Mouse (Mus musculus): ENCODE data around the gene Skil. TPM values are rescaled to one million over a fixed set of nuclear protein-coding genes. Genes with fewer than 3 reads are reported as not detected.
A peak's percentile ranks its signal among the peaks of the same experiment; 100 is the strongest.

Skil gene
- polyA plus RNA-seq, 1 experiment from 2014 or later: 34.9 TPM

GRCm38 (mm10) chr3:31088789-31089775 is 5.8 kb upstream of the Skil start:
- Histone ChIP-seq H3K9me3 (no peaks in the 10 kb centered on the region), H3K27me3 (no peaks in the 10 kb centered on the region), H3K9ac (no peak overlapping the region), H3K27ac (no peak overlapping the region), H3K4me3 (no peak overlapping the region), H3K4me2 (replicated peaks) (no peak overlapping the region), H3K4me1 (peaks cover 8% of the 10 kb centered on the region; the same call in 1 of the 2 replicates), H3K36me3 (no peaks in the 10 kb centered on the region)
- no peak for ATAC-seq (ENCODE audit: insufficient number of reproducible peaks, insufficient read depth, low FRiP score, low TSS enrichment)
- 38% methylated on average over 10 of the region's 10 CpGs for WGBS

- no peak overlapping the region for H3K9ac ChIP-seq
- WGBS: 61% methylated on average over 7 of the region's 7 CpGs
- no peak overlapping the region for H3K4me3 ChIP-seq
- H3K36me3 ChIP-seq: no peaks in the 10 kb centered on the region
- no peak for ATAC-seq (ENCODE audit: insufficient number of reproducible peaks, insufficient read depth, low FRiP score, low TSS enrichment)
- H3K4me2 ChIP-seq (replicated peaks): no peak overlapping the region
- no peak overlapping the region for H3K27ac ChIP-seq
- H3K9me3 ChIP-seq: no peaks in the 10 kb centered on the region
- no peaks in the 10 kb centered on the region for H3K27me3 ChIP-seq
- peaks cover 8% of the 10 kb centered on the region; the same call in 1 of the 2 replicates for H3K4me1 ChIP-seq
Observed at GRCm38 (mm10) chr3:31089956-31090355, 4.9 kb upstream of the Skil start.

- Histone ChIP-seq H3K4me3 (peak overlapping the region; percentile 99), H3K4me1 (peaks cover 17% of the 10 kb centered on the region; the same call in 1 of the 2 replicates), H3K27ac (peak overlapping the region; percentile 99), H3K9me3 (no peaks in the 10 kb centered on the region), H3K4me2 (replicated peaks) (peak overlapping the region; percentile 74), H3K9ac (no peak overlapping the region), H3K36me3 (0 out of 2 replicates have a peak, but pooled peaks cover 4% of the 10 kb centered on the region), H3K27me3 (no peaks in the 10 kb centered on the region)
- ATAC-seq (ENCODE audit: insufficient number of reproducible peaks, insufficient read depth, low FRiP score, low TSS enrichment): no peak
- WGBS: 4% methylated on average over 13 of the region's 13 CpGs
Observed at GRCm38 (mm10) chr3:31093196-31093595, 1.7 kb upstream of the Skil start.

- Histone ChIP-seq H3K27ac (peak overlapping the region; percentile 99), H3K9me3 (no peaks in the 10 kb centered on the region), H3K27me3 (no peaks in the 10 kb centered on the region), H3K4me1 (peaks cover 21% of the 10 kb centered on the region; the same call in 1 of the 2 replicates), H3K36me3 (0 out of 2 replicates have a peak, but pooled peaks cover 4% of the 10 kb centered on the region), H3K9ac (peak overlapping the region; percentile 93), H3K4me2 (replicated peaks) (peak overlapping the region; percentile 74), H3K4me3 (peak overlapping the region; percentile 99)
- under 1% methylated on average over 46 of the region's 58 CpGs for WGBS
- ATAC-seq (ENCODE audit: insufficient number of reproducible peaks, insufficient read depth, low FRiP score, low TSS enrichment): no peak; the same call in 1 of the 2 replicates
Observed at GRCm38 (mm10) chr3:31093627-31094351, 1.1 kb upstream of the Skil start.

- Histone ChIP-seq H3K4me2 (replicated peaks) (peak overlapping the region; percentile 74), H3K27ac (peak overlapping the region; percentile 99), H3K27me3 (no peaks in the 10 kb centered on the region), H3K36me3 (0 out of 2 replicates have a peak, but pooled peaks cover 4% of the 10 kb centered on the region), H3K9me3 (no peaks in the 10 kb centered on the region), H3K9ac (peak overlapping the region; percentile 93), H3K4me3 (peak overlapping the region; percentile 99), H3K4me1 (peaks cover 24% of the 10 kb centered on the region; the same call in 1 of the 2 replicates)
- ATAC-seq (ENCODE audit: insufficient number of reproducible peaks, insufficient read depth, low FRiP score, low TSS enrichment): peak; percentile 37; the same call in 1 of the 2 replicates
- under 1% methylated on average over 36 of the region's 39 CpGs for WGBS
Observed at GRCm38 (mm10) chr3:31095179-31095490, 277 bp downstream of the Skil start.

GRCm38 (mm10) chr3:31095491-31096154 is 765 bp downstream of the Skil start:
- peak overlapping the region; percentile 93 for H3K9ac ChIP-seq
- H3K36me3 ChIP-seq: 0 out of 2 replicates have a peak, but pooled peaks cover 4% of the 10 kb centered on the region
- peak overlapping the region; percentile 74 for H3K4me2 ChIP-seq (replicated peaks)
- H3K9me3 ChIP-seq: no peaks in the 10 kb centered on the region
- H3K4me3 ChIP-seq: peak overlapping the region; percentile 99
- H3K4me1 ChIP-seq: peaks cover 26% of the 10 kb centered on the region; the same call in 1 of the 2 replicates
- peak; percentile 2 for ATAC-seq (ENCODE audit: insufficient number of reproducible peaks, insufficient read depth, low FRiP score, low TSS enrichment)
- peak overlapping the region; percentile 99 for H3K27ac ChIP-seq
- no peaks in the 10 kb centered on the region for H3K27me3 ChIP-seq
- WGBS: 1% methylated on average over 33 of the region's 33 CpGs

GRCm38 (mm10) chr3:31096155-31097101 is 1.6 kb downstream of the Skil start:
- Histone ChIP-seq H3K4me1 (peaks cover 30% of the 10 kb centered on the region; the same call in 1 of the 2 replicates), H3K4me2 (replicated peaks) (peak overlapping the region; percentile 74), H3K9ac (peak overlapping the region; percentile 93), H3K9me3 (no peaks in the 10 kb centered on the region), H3K36me3 (0 out of 2 replicates have a peak, but pooled peaks cover 4% of the 10 kb centered on the region), H3K27me3 (no peaks in the 10 kb centered on the region), H3K4me3 (peak overlapping the region; percentile 99), H3K27ac (peak overlapping the region; percentile 99)
- WGBS: 40% methylated on average over 10 of the region's 10 CpGs
- no peak for ATAC-seq (ENCODE audit: insufficient number of reproducible peaks, insufficient read depth, low FRiP score, low TSS enrichment)

- H3K27ac ChIP-seq: no peak overlapping the region
- peak overlapping the region; percentile 11 for H3K4me2 ChIP-seq (replicated peaks)
- no peak overlapping the region for H3K9ac ChIP-seq
- peaks cover 30% of the 10 kb centered on the region; the same call in 1 of the 2 replicates for H3K4me1 ChIP-seq
- no peaks in the 10 kb centered on the region for H3K27me3 ChIP-seq
- WGBS: 86% methylated on average over 13 of the region's 13 CpGs
- no peaks in the 10 kb centered on the region for H3K9me3 ChIP-seq
- H3K4me3 ChIP-seq: no peak overlapping the region
- no peak for ATAC-seq (ENCODE audit: insufficient number of reproducible peaks, insufficient read depth, low FRiP score, low TSS enrichment)
- 0 out of 2 replicates have a peak, but pooled peaks cover 4% of the 10 kb centered on the region for H3K36me3 ChIP-seq
Observed at GRCm38 (mm10) chr3:31097102-31097720, 2.4 kb downstream of the Skil start.

GRCm38 (mm10) chr3:31097976-31098375 is 3.1 kb downstream of the Skil start:
- 69% methylated on average over 11 of the region's 11 CpGs for WGBS
- no peak overlapping the region for H3K9ac ChIP-seq
- no peak overlapping the region for H3K4me3 ChIP-seq
- H3K27me3 ChIP-seq: no peaks in the 10 kb centered on the region
- H3K27ac ChIP-seq: no peak overlapping the region
- H3K9me3 ChIP-seq: no peaks in the 10 kb centered on the region
- H3K36me3 ChIP-seq: 0 out of 2 replicates have a peak, but pooled peaks cover 4% of the 10 kb centered on the region
- peak overlapping the region; percentile 11 for H3K4me2 ChIP-seq (replicated peaks)
- ATAC-seq (ENCODE audit: insufficient number of reproducible peaks, insufficient read depth, low FRiP score, low TSS enrichment): no peak
- peaks cover 29% of the 10 kb centered on the region; the same call in 1 of the 2 replicates for H3K4me1 ChIP-seq

- Histone ChIP-seq H3K36me3 (0 out of 2 replicates have a peak, but pooled peaks cover 4% of the 10 kb centered on the region), H3K9ac (no peak overlapping the region), H3K27ac (no peak overlapping the region), H3K4me1 (peaks cover 26% of the 10 kb centered on the region; the same call in 1 of the 2 replicates), H3K4me2 (replicated peaks) (peak overlapping the region; percentile 11), H3K27me3 (no peaks in the 10 kb centered on the region), H3K9me3 (no peaks in the 10 kb centered on the region), H3K4me3 (no peak overlapping the region)
- ATAC-seq (ENCODE audit: insufficient number of reproducible peaks, insufficient read depth, low FRiP score, low TSS enrichment): no peak
- WGBS: 86% methylated on average over 1 of the region's 1 CpGs
Observed at GRCm38 (mm10) chr3:31098556-31098955, 3.7 kb downstream of the Skil start.

All from embryonic facial prominence, embryonic 12.5 days (tissue).